Mouse (Mus musculus): ENCODE measurements at regions not wholly inside any gene's neighbourhood (a gene's known extent, or its start where the extent isn't known, plus 50 kb on each side); places are given as distances from the start of the nearest gene placed in this dataset.
A peak's percentile ranks its signal among the peaks of the same experiment; 100 is the strongest.

DNA sequence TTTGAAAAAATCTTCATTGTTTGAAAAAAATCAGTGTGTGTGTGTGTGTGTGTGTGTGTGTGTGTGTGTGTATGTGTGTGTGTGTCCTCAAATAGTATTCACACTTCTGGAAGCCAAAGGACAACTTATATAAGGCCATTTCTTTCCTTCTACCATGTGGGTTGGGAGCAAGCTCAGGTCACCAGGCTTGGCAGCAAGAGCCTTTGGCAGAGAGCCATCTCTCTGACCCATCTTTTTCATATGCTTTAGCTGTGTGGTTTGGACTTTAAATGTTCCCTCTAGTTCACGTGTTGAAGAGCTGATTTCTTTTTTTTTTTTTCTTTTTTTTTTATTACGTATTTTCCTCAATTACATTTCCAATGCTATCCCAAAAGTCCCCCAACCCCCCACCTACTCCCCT, 483.1 kb downstream of the Rapgef2 start:
- H3K27ac ChIP-seq (ENCODE audit: low read length): no peak overlapping the region
- no peak for ATAC-seq (ENCODE audit: low FRiP score, low TSS enrichment)
- H3K4me2 ChIP-seq (replicated peaks; ENCODE audit: low read depth, low read length): no peak overlapping the region
- H3K9ac ChIP-seq (replicated peaks; ENCODE audit: low read length): no peak overlapping the region
- WGBS: 77% methylated on average over 2 of the region's 2 CpGs
- H3K27me3 ChIP-seq (ENCODE audit: insufficient read depth, low read length): no peaks in the 10 kb centered on the region
- no peaks in the 10 kb centered on the region for H3K4me1 ChIP-seq (ENCODE audit: insufficient read depth, low read length)
- no peaks in the 10 kb centered on the region for H3K9me3 ChIP-seq (ENCODE audit: low read length)
- H3K36me3 ChIP-seq (ENCODE audit: insufficient read depth, low read length): no peaks in the 10 kb centered on the region
- no peak overlapping the region for H3K4me3 ChIP-seq (ENCODE audit: low read length)

DNA sequence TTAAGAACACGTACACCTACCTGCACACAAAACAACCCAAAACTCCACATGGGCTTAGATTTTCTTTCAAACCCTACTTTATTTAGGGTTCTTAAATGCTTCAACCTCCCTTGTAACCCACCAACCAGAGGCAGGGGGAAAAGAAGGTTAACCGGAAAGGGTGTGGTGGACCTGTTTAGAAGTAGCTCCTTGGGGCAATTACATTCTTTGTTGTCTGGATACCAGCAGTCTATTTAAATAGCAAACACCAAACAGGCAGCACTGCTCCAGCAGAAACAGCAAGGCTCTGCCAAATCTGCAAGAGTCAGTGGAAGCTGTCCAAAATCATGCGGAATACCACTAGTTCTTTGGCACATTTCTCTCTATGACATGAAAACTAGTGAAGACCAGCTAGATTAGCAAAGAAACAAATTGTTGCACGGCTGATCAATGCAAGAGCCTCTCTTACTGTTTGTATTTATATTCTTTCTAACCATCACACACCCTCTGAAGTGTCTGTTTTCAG, 490.3 kb downstream of the Rapgef2 start:
- Histone ChIP-seq H3K27me3 (ENCODE audit: insufficient read depth, low read length) (no peaks in the 10 kb centered on the region), H3K9me3 (ENCODE audit: low read length) (no peaks in the 10 kb centered on the region), H3K4me1 (ENCODE audit: insufficient read depth, low read length) (no peaks in the 10 kb centered on the region), H3K27ac (ENCODE audit: low read length) (no peak overlapping the region), H3K4me2 (replicated peaks; ENCODE audit: low read depth, low read length) (no peak overlapping the region), H3K9ac (replicated peaks; ENCODE audit: low read length) (no peak overlapping the region), H3K36me3 (ENCODE audit: insufficient read depth, low read length) (no peaks in the 10 kb centered on the region), H3K4me3 (ENCODE audit: low read length) (no peak overlapping the region)
- no peak for ATAC-seq (ENCODE audit: low FRiP score, low TSS enrichment)
- whole genome bisulfite sequencing: 89% methylated on average over 4 of the region's 4 CpGs

DNA sequence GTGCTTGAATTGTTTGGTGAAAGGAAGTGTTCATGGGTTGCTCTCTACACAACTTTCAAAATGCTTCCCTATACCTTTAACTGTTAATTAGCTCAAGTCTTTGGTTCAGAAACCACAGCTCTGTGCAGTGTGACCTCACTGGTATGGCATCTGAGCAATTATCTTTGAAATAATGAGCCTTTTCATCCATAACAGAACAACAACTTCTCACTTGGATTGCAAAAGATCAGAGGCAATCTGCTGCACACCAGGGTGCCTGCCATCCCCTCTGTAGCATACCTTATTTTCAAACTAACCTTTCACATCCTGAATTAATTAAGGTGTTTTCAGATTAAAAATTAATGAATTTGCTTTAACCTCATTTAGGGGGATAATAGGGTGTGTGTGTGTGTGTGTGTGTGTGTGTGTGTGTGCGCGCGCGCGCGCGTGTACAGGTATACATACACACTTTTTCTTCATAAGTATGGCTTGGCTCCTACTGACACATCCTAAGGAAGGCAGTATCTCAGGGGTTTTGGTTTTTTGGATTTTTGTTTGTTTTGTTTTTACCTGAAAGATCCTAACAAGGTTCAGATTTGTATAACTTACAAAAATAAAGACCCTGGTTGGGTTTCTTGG, 493.8 kb downstream of the Rapgef2 start:
- ATAC-seq (ENCODE audit: low FRiP score, low TSS enrichment): peak; percentile 76; the same call in 1 of the 2 replicates
- H3K4me1 ChIP-seq (ENCODE audit: insufficient read depth, low read length): no peaks in the 10 kb centered on the region
- 91% methylated on average over 7 of the region's 7 CpGs for WGBS

DNA sequence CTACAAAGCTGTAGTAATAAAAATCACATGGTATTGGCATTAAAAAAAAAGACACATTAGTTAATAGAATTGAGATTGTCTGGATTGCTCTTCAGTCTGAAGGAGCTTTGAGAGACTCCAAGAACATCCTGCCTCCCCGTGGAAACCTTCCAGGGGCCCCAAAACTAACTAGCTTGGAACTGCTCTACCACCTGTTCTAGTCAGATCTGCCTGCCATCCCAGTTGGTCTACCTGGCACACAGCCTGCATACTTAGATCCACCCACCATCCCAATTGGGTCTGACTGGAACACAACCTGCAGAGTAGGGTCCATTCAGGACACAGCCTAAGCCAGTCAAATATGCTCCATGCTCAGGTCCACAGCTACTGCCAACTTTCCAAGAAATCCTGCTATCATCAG, 503.6 kb downstream of the Rapgef2 start:
- Histone ChIP-seq H3K27me3 (ENCODE audit: insufficient read depth, low read length) (no peaks in the 10 kb centered on the region), H3K4me3 (ENCODE audit: low read length) (no peak overlapping the region), H3K9ac (replicated peaks; ENCODE audit: low read length) (no peak overlapping the region), H3K36me3 (ENCODE audit: insufficient read depth, low read length) (no peaks in the 10 kb centered on the region), H3K27ac (ENCODE audit: low read length) (no peak overlapping the region), H3K4me2 (replicated peaks; ENCODE audit: low read depth, low read length) (no peak overlapping the region), H3K4me1 (ENCODE audit: insufficient read depth, low read length) (no peaks in the 10 kb centered on the region), H3K9me3 (ENCODE audit: low read length) (no peaks in the 10 kb centered on the region)
- 86% methylated on average over 1 of the region's 1 CpGs for WGBS
- no peak for ATAC-seq (ENCODE audit: low FRiP score, low TSS enrichment)

More for the DNA sequence above, 493.8 kb downstream of the Rapgef2 start:
- Histone ChIP-seq H3K36me3 (ENCODE audit: insufficient read depth, low read length) (no peaks in the 10 kb centered on the region), H3K27ac (ENCODE audit: low read length) (no peak overlapping the region), H3K4me3 (ENCODE audit: low read length) (no peak overlapping the region), H3K27me3 (ENCODE audit: insufficient read depth, low read length) (no peaks in the 10 kb centered on the region), H3K9ac (replicated peaks; ENCODE audit: low read length) (no peak overlapping the region), H3K4me2 (replicated peaks; ENCODE audit: low read depth, low read length) (no peak overlapping the region), H3K9me3 (ENCODE audit: low read length) (no peaks in the 10 kb centered on the region)

DNA sequence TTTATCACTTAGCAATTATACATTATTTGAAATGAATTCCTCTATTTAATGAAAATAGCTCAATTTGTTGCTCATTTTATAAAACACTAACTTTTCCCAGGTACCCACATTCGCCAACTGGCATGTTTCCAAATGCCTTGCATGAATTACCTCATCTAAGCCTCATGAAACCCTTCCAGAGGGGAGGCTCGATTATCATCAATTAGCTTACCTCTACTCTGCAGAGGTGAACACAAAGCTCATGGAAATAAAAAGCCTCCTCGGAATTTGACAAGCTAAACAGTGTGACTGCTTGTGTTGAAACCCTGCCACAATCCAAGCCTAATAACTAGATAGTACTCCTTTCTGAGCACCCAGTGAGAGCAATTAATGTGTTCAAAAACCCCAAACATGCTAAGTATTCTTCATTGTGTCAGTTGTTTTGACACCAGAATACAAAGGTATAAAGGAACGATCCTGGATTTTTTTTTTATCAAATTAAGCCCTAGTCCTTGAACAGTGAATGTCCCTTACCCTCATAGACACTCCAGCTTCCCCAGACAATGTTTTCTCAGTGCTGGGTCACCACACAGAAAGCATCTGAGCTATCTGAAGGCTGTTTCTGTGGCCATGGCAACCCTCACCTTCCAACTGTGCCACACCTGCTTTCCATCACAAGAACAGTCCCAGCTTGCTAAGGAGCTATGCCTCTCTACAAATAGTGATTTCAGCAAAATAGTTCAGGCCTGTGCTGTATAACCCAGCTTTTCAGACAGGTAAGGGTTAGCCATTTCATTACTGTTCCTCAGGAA, 530.4 kb downstream of the Rapgef2 start:
- H3K27me3 ChIP-seq (ENCODE audit: insufficient read depth, low read length): no peaks in the 10 kb centered on the region
- no peak overlapping the region for H3K27ac ChIP-seq (ENCODE audit: low read length)
- no peak overlapping the region for H3K4me2 ChIP-seq (replicated peaks; ENCODE audit: low read depth, low read length)
- no peaks in the 10 kb centered on the region for H3K4me1 ChIP-seq (ENCODE audit: insufficient read depth, low read length)
- WGBS: 32% methylated on average over 4 of the region's 4 CpGs
- peak; percentile 39; the same call in 1 of the 2 replicates for ATAC-seq (ENCODE audit: low FRiP score, low TSS enrichment)
- no peak overlapping the region for H3K9ac ChIP-seq (replicated peaks; ENCODE audit: low read length)
- H3K36me3 ChIP-seq (ENCODE audit: insufficient read depth, low read length): no peaks in the 10 kb centered on the region
- no peaks in the 10 kb centered on the region for H3K9me3 ChIP-seq (ENCODE audit: low read length)
- no peak overlapping the region for H3K4me3 ChIP-seq (ENCODE audit: low read length)

DNA sequence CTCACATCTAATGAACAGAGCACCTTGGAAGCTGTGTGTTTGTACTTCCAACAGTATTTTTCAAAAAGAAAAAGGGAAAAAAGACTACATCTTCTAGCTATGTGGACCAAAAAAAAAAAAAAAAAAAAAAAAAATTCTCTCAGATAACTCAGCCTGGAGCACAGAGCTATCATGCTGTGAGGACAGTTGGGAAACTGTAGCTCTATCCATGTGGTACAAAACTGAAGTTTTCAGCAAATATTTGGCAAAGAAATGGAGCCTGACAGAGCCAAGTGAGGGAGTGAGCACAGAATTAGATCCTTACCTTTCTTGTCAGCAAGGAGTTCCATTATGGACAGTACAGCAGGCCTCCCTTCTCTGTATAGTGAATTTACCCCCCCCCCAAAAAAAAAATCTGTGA, 550.2 kb downstream of the Rapgef2 start:
- no peak overlapping the region for H3K9ac ChIP-seq (replicated peaks; ENCODE audit: low read length)
- H3K9me3 ChIP-seq (ENCODE audit: low read length): no peaks in the 10 kb centered on the region
- ATAC-seq (ENCODE audit: low FRiP score, low TSS enrichment): no peak
- no peaks in the 10 kb centered on the region for H3K4me1 ChIP-seq (ENCODE audit: insufficient read depth, low read length)
- H3K36me3 ChIP-seq (ENCODE audit: insufficient read depth, low read length): no peaks in the 10 kb centered on the region
- H3K4me2 ChIP-seq (replicated peaks; ENCODE audit: low read depth, low read length): no peak overlapping the region
- H3K4me3 ChIP-seq (ENCODE audit: low read length): no peak overlapping the region
- no peaks in the 10 kb centered on the region for H3K27me3 ChIP-seq (ENCODE audit: insufficient read depth, low read length)
- H3K27ac ChIP-seq (ENCODE audit: low read length): no peak overlapping the region

DNA sequence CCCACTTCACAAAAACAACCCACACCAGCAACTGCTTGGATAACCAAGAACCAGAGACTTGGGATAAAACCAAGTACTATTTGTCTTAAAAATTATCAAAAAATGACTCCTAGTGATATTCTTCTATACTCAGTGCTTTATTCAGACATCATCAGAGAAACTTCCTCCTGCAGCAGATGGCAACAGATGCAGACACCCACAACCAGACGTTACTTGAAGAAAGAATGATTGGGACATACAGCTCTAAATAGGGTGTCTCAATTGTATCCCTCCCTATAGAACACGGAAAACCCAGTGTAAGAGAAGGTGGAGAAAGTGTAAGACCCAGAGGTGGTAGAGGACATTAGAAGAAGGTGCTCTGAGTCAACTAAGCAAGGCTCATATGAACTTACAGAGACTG, 569.6 kb downstream of the Rapgef2 start:
- Histone ChIP-seq H3K4me1 (ENCODE audit: insufficient read depth, low read length) (no peaks in the 10 kb centered on the region), H3K4me2 (replicated peaks; ENCODE audit: low read depth, low read length) (no peak overlapping the region), H3K9ac (replicated peaks; ENCODE audit: low read length) (no peak overlapping the region), H3K27me3 (ENCODE audit: insufficient read depth, low read length) (no peaks in the 10 kb centered on the region), H3K27ac (ENCODE audit: low read length) (no peak overlapping the region), H3K9me3 (ENCODE audit: low read length) (no peaks in the 10 kb centered on the region), H3K36me3 (ENCODE audit: insufficient read depth, low read length) (no peaks in the 10 kb centered on the region), H3K4me3 (ENCODE audit: low read length) (no peak overlapping the region)
- no peak for ATAC-seq (ENCODE audit: low FRiP score, low TSS enrichment)
- WGBS: 85% methylated on average over 2 of the region's 2 CpGs

DNA sequence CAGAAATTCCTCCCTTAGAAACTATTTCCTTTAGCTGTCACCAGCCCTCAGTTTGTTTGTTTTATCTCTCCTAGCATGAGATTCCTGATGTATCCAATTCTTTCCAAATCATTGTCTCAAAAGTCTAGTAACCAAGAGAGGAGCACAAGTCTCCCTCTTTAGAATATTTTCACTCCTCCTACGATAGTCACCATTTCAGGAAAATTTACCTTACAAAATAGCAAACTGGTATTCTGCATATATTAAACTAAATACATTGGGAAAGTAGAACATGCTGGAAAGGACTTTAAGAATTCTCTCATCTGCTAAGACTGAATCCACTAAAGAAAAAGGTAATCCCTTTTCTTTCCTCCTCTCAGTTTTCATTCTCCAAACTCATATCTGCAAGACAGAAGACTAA, 578.6 kb downstream of the Rapgef2 start:
- H3K27ac ChIP-seq (ENCODE audit: low read length): no peak overlapping the region
- H3K9me3 ChIP-seq (ENCODE audit: low read length): no peaks in the 10 kb centered on the region
- ATAC-seq (ENCODE audit: low FRiP score, low TSS enrichment): no peak
- no peak overlapping the region for H3K4me2 ChIP-seq (replicated peaks; ENCODE audit: low read depth, low read length)
- no peaks in the 10 kb centered on the region for H3K36me3 ChIP-seq (ENCODE audit: insufficient read depth, low read length)
- H3K9ac ChIP-seq (replicated peaks; ENCODE audit: low read length): no peak overlapping the region
- no peak overlapping the region for H3K4me3 ChIP-seq (ENCODE audit: low read length)
- H3K4me1 ChIP-seq (ENCODE audit: insufficient read depth, low read length): no peaks in the 10 kb centered on the region
- H3K27me3 ChIP-seq (ENCODE audit: insufficient read depth, low read length): no peaks in the 10 kb centered on the region
- WGBS: 63% methylated on average over 1 of the region's 1 CpGs

DNA sequence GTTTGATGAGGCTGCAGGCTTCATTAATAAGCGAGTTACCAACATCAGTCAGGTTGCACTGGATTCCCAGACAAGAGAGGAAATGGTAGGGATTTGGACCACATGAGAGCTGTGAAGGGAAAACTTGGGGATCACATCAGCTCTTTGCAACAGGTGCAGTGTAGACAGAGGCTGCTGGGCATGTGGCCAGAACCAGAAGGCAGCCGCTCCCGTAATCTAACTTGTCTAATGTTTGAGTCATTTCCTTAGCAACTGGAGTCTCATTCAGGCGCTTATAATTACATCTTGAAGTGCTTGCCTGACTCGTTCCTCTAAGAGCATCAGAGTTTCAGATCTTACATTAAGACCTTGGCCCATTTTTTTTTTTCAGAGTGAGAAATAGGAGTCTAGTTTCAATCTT, 587.4 kb downstream of the Rapgef2 start:
- ATAC-seq (ENCODE audit: low FRiP score, low TSS enrichment): no peak
- WGBS: 45% methylated on average over 5 of the region's 5 CpGs

DNA sequence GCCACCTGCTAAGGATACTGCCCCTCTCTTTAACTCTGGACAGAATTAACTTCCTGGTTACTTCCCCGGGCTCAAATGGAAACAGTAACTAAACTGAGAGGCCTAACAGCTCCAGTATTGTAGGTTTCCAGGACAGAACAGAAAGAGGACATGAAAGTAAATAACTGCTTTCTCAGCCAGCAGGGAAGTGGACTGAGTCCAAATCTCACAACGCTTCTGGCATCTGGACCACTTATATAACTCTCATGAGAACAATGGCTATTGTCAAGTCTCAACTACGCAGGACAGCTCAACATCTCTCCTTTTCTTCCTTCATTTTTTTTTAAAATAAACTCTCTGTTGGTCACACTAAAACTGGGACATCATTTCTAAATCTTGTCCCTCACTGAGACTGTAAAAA, 594.8 kb downstream of the Rapgef2 start:
- no peaks in the 10 kb centered on the region for H3K36me3 ChIP-seq (ENCODE audit: insufficient read depth, low read length)
- WGBS: 37% methylated on average over 3 of the region's 3 CpGs
- H3K4me3 ChIP-seq (ENCODE audit: low read length): no peak overlapping the region
- ATAC-seq (ENCODE audit: low FRiP score, low TSS enrichment): no peak
- 0 out of 2 replicates have a peak, but pooled peaks cover 4% of the 10 kb centered on the region for H3K4me1 ChIP-seq (ENCODE audit: insufficient read depth, low read length)
- H3K9ac ChIP-seq (replicated peaks; ENCODE audit: low read length): no peak overlapping the region
- H3K27ac ChIP-seq (ENCODE audit: low read length): no peak overlapping the region
- no peaks in the 10 kb centered on the region for H3K27me3 ChIP-seq (ENCODE audit: insufficient read depth, low read length)
- no peak overlapping the region for H3K4me2 ChIP-seq (replicated peaks; ENCODE audit: low read depth, low read length)
- H3K9me3 ChIP-seq (ENCODE audit: low read length): no peaks in the 10 kb centered on the region

More for the DNA sequence above, 587.4 kb downstream of the Rapgef2 start:
- Histone ChIP-seq H3K27me3 (ENCODE audit: insufficient read depth, low read length) (no peaks in the 10 kb centered on the region), H3K4me2 (replicated peaks; ENCODE audit: low read depth, low read length) (no peak overlapping the region), H3K27ac (ENCODE audit: low read length) (no peak overlapping the region), H3K9ac (replicated peaks; ENCODE audit: low read length) (no peak overlapping the region), H3K4me1 (ENCODE audit: insufficient read depth, low read length) (no peaks in the 10 kb centered on the region), H3K4me3 (ENCODE audit: low read length) (no peak overlapping the region), H3K36me3 (ENCODE audit: insufficient read depth, low read length) (no peaks in the 10 kb centered on the region), H3K9me3 (ENCODE audit: low read length) (no peaks in the 10 kb centered on the region)

Data from kidney, embryonic 16.5 days (tissue).